Mouse (Mus musculus) embryonic facial prominence, embryonic 10.5 days (tissue): ENCODE results near the gene Ccdc40. TPM values are rescaled to one million over a fixed set of nuclear protein-coding genes. Genes with fewer than 3 reads are reported as not detected.
A peak's percentile ranks its signal among the peaks of the same experiment; 100 is the strongest.

Experiments used
- DNase-seq: peaks from one replicate; pipeline ENCODE4 v3.0.0-alpha.2; 2017; ENCODE audit warnings: low spot score
- H3K27ac ChIP-seq: fragments of 300-500 bp; sonication (generic); replicated peaks from 2 replicates; pipeline ENCODE4 v1.5.1; 2016; ENCODE audit warnings: mild to moderate bottlenecking
- H3K27me3 ChIP-seq: fragments of 300-500 bp; sonication (generic); replicated peaks from 2 replicates; pipeline ENCODE4 v1.6.1; 2016; ENCODE audit warnings: low read depth, mild to moderate bottlenecking; ENCODE audit not compliant: poor library complexity, severe bottlenecking
- H3K36me3 ChIP-seq: fragments of 300-500 bp; sonication (generic); replicated peaks from 2 replicates; pipeline ENCODE4 v1.6.1; 2016; ENCODE audit warnings: mild to moderate bottlenecking, moderate library complexity
- H3K4me1 ChIP-seq: fragments of 300-500 bp; sonication (generic); 2 replicates; pipeline ENCODE4 v1.6.1; 2016
- H3K4me3 ChIP-seq: fragments of 300-500 bp; sonication (generic); 2 replicates; pipeline ENCODE4 v1.5.1; 2016; ENCODE audit warnings: mild to moderate bottlenecking, moderate library complexity
- H3K9me3 ChIP-seq: fragments of 300-500 bp; sonication (generic); 2 replicates; pipeline ENCODE4 v1.6.1; 2016; ENCODE audit warnings: mild to moderate bottlenecking
- WGBS: fragments of 180-500 bp; shearing (Covaris S2); methylation state at CpG from one replicate; pipeline ENCODE4 v1.1.7; 2016; 5-methylcytosine and 5-hydroxymethylcytosine counted together
- polyA plus RNA-seq: library from polyadenylated mRNA; unstranded; fragments of >200 nt; fragmentation: Nextera tagmentation; extraction: Ambion mirVana; gene quantifications from 2 replicates; pipeline ENCODE4 v1.2.1, GENCODE M21; 2016

Ccdc40 gene
- polyA plus RNA-seq, 1 experiment from 2014 or later, result 16.4 TPM

- Histone ChIP-seq H3K9me3 (no peaks in the 10 kb centered on the region), H3K27ac (peak overlapping the region; percentile 37), H3K4me3 (no peak overlapping the region), H3K4me1 (peaks cover 67% of the 10 kb centered on the region), H3K36me3 (peaks cover 52% of the 10 kb centered on the region), H3K27me3 (no peaks in the 10 kb centered on the region)
- DNase-seq, result no peak
- 63% methylated on average over 32 of the region's 32 CpGs for WGBS
Measured at GRCm38 (mm10) chr11:119210321-119211100, 17.9 kb upstream of the Ccdc40 start.

DNA sequence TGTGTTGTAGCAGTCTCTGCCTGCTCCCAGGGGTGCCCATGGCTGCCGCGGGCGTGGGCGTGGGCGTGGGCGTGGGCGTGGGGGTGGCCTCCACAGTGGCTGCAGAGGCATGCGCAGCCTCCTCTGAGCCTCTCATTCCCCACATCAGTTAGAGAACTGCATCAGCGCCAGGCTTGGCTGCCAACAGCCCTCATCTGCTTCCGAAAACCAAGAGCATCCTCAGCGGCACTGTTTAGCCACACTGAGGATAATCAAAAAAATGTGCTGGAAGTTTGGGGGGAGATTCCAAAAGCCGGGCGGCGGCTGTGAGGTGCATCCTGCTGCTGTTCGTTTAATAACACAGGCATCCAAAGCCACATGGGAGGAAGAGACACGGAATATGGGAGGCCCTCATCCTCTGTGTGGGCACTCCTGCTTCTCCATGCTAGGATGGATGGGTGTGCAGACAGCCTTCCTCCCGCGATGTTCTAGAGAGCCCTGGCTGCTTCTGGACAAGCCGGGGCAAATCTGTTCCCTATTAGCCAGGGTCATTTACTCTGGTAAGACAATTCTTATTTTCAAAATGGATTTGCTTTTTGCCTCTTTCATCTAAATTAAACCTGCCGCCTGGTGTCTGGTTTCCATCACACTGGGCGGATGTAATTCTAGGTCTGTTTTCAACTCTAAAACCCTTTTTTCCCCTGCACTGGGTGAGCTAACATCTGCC, 16.6 kb upstream of the Ccdc40 start:
- DNase-seq, result peak; percentile 81
- H3K4me3 ChIP-seq, result no peak overlapping the region
- H3K4me1 ChIP-seq, result peaks cover 79% of the 10 kb centered on the region
- peaks cover 46% of the 10 kb centered on the region for H3K36me3 ChIP-seq
- H3K9me3 ChIP-seq, result no peaks in the 10 kb centered on the region
- peak overlapping the region; percentile 8 for H3K27ac ChIP-seq
- 59% methylated on average over 21 of the region's 21 CpGs for WGBS
- no peaks in the 10 kb centered on the region for H3K27me3 ChIP-seq

DNA sequence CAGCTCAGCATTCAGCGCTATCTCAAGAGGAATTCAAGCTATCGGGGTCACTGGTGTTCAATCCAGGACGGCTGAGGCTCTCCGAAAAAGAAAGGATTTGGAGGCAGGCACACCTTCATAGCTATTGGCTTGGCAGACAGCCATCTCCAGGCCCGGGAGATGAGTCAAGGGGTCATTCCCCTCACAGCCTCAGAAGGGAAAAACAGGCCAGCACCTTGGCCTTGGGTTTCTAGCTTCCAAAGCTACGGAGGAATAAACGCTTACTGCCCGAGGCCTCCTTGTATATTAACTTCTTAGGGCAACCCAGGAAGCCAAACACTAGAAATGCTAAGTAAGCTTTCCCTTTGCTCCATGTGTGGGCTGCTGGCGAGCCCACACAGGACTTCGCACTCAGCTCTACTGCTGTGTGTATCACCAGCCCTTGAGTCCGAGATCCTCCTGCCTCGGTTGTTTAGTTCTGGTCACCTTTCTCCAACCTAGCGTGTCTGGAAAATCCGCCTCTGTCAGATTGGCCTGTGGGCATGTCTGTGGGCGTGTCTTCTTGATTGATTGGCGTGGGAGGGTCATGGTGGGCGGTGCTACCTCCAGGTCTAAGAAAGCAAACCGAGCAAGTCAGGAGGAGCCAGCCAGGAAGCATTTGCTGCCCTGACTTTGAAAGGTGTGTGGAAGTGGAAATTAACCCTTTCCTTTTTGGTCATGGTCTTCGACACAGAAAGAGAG, 15.0 kb upstream of the Ccdc40 start:
- WGBS, result 61% methylated on average over 19 of the region's 19 CpGs
- Histone ChIP-seq H3K27ac (0 out of 2 replicates have a peak overlapping the region, but pooled peaks have one; percentile 24), H3K4me3 (no peak overlapping the region), H3K27me3 (no peaks in the 10 kb centered on the region), H3K36me3 (peaks cover 42% of the 10 kb centered on the region), H3K4me1 (peaks cover 91% of the 10 kb centered on the region), H3K9me3 (no peaks in the 10 kb centered on the region)
- no peak for DNase-seq

GRCm38 (mm10) chr11:119215038-119215904, 13.1 kb upstream of the Ccdc40 start:
- H3K4me1 ChIP-seq, result peaks cover 95% of the 10 kb centered on the region
- WGBS, result 20% methylated on average over 18 of the region's 18 CpGs
- peak overlapping the region; percentile 85 for H3K27ac ChIP-seq
- H3K27me3 ChIP-seq, result no peaks in the 10 kb centered on the region
- H3K9me3 ChIP-seq, result no peaks in the 10 kb centered on the region
- peak; percentile 66 for DNase-seq
- H3K4me3 ChIP-seq, result peak overlapping the region; percentile 41
- peaks cover 26% of the 10 kb centered on the region for H3K36me3 ChIP-seq

DNA sequence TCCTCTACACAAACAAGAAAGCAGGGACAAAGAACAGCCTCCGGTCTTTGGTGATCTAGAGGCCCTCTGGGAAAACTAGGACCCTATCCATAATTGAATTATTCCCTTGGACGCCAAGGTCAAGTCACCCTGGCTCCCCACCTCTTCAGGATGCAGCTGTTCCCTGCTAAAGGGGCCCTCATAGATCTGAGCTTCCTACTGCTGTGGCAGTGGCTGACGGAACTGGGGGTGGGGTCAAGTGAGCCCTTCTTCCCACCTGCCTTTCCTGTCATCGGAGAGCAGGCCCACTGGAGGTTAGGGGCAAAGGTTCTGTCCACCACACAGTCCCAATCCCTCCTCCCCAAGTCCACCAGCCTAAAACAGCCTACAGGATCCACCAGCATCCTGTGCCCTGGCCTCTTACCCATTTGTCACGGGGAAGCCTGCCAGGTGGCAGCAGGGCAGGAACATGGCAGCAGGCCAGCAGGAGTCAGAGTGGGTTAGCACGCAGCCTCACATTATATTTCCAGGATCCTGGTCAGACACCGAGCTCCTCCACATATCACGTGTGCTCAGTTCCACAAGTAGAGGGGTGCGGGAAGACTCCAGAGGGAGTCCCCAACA, 12.4 kb upstream of the Ccdc40 start:
- 58% methylated on average over 9 of the region's 9 CpGs for WGBS
- Histone ChIP-seq H3K36me3 (peaks cover 24% of the 10 kb centered on the region), H3K9me3 (no peaks in the 10 kb centered on the region), H3K4me3 (peak overlapping the region; percentile 41), H3K27ac (peak overlapping the region; percentile 85), H3K4me1 (peaks cover 95% of the 10 kb centered on the region), H3K27me3 (no peaks in the 10 kb centered on the region)
- DNase-seq, result no peak

- Histone ChIP-seq H3K36me3 (peaks cover 34% of the 10 kb centered on the region), H3K27ac (no peak overlapping the region), H3K27me3 (no peaks in the 10 kb centered on the region), H3K4me1 (peaks cover 96% of the 10 kb centered on the region), H3K9me3 (no peaks in the 10 kb centered on the region), H3K4me3 (no peak overlapping the region)
- no peak for DNase-seq
- 88% methylated on average over 6 of the region's 6 CpGs for WGBS
Measured at GRCm38 (mm10) chr11:119217861-119218260, 10.5 kb upstream of the Ccdc40 start.

DNA sequence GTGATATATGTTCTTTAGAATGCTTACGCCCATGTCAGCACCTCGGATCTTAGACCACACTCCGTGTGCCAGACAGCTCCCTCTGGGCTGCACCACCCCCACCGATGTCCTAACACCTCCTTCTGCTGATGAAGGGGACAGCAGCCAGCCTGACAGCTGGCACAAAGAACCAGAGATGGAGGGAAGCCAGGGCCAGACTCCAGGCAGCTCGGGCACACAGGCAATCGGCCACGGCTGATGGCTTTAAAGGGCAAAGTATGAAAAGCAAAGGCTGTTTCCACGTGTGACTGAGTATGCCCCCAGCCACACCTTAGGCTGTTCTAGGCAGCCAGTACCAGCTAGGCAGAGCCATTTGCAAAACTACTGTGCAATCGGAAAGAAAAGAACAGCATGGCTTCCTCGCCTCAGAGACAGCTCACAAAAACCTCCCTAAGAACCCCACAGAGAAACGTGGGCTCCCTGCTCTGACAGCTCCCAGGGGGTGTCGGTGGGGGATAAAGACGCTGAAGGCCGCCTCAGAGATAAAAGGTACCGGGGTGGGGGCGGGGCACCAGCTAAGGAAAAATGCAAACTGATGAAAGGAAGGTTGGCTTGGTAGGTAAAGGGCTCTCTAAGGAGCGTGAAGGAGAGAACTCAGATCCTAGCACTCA, 8.4 kb upstream of the Ccdc40 start:
- Histone ChIP-seq H3K27ac (peak overlapping the region; percentile 7), H3K27me3 (no peaks in the 10 kb centered on the region), H3K36me3 (peaks cover 33% of the 10 kb centered on the region), H3K9me3 (no peaks in the 10 kb centered on the region), H3K4me1 (peaks cover 91% of the 10 kb centered on the region), H3K4me3 (no peak overlapping the region)
- 19% methylated on average over 17 of the region's 17 CpGs for WGBS
- no peak for DNase-seq

- no peaks in the 10 kb centered on the region for H3K9me3 ChIP-seq
Measured at GRCm38 (mm10) chr11:119221812-119222510, 6.4 kb upstream of the Ccdc40 start.

DNA sequence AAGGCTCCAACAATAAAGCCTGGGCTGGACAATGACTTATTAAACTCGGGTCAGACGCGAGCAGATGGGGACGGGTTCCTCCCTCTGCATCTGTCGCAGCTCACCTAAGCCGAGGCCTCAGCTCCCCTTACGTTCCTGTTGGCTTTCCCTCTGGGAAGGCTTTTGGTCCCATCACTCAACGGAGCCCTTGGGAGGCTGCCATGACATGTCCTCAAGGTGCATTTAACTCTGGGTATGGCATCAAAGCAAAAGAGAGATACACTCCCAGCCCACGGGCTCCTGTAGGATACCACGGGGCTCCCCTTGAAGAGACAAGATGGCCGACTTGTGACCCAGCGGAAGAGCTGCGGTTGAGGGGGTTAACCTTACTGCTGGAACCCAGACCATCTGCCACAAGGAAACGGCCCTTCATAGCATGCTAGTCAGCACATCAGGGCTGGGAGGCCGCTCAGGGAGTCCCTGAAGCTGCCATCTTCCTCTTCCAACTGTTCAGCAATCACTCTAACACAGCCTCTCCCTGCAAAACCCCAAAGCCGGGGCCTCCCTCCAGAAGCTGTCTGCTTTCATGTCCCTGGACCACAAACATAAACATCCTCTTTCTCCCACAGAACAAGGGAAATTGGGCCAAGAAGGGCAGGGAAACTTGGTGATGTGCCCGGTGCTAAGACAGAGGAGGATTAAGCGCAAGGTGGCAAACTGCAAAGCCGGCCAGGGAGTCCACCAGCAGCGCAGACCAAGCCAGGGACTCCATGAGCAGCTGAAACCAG, 5.1 kb upstream of the Ccdc40 start:
- Histone ChIP-seq H3K4me3 (no peak overlapping the region), H3K9me3 (no peaks in the 10 kb centered on the region), H3K27me3 (no peaks in the 10 kb centered on the region), H3K27ac (peak overlapping the region; percentile 7; the same call in 1 of the 2 replicates), H3K4me1 (peaks cover 91% of the 10 kb centered on the region), H3K36me3 (peaks cover 31% of the 10 kb centered on the region)
- DNase-seq, result no peak
- WGBS, result 90% methylated on average over 20 of the region's 20 CpGs

More at GRCm38 (mm10) chr11:119221812-119222510, 6.4 kb upstream of the Ccdc40 start:
- Histone ChIP-seq H3K36me3 (peaks cover 43% of the 10 kb centered on the region), H3K27ac (peak overlapping the region; percentile 31; the same call in 1 of the 2 replicates), H3K27me3 (no peaks in the 10 kb centered on the region), H3K4me1 (peaks cover 90% of the 10 kb centered on the region), H3K4me3 (no peak overlapping the region)
- whole genome bisulfite sequencing, result 43% methylated on average over 10 of the region's 11 CpGs
- peak; percentile 47 for DNase-seq

DNA sequence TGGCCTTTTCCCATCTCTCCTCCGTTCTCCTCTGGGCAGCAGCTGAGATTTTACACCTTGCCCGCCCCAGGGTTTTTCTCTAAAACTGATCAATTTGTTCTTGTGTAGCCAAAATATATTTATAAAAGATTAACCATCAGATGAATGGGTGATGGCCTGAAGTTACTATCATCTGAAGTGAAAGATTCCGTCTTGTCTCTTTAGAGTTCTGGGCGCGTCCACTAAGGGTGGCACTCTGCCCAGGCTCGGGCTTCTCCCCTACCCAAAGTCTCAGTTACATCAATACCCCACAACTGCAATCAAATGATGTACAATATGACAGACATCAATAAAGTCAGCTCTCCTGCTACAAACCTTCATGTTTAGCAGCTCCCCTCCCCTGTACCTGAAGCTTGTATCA, 3.4 kb upstream of the Ccdc40 start:
- Histone ChIP-seq H3K4me1 (peaks cover 93% of the 10 kb centered on the region), H3K27me3 (no peaks in the 10 kb centered on the region), H3K4me3 (no peak overlapping the region), H3K36me3 (peaks cover 27% of the 10 kb centered on the region), H3K27ac (no peak overlapping the region), H3K9me3 (no peaks in the 10 kb centered on the region)
- no peak for DNase-seq
- 93% methylated on average over 6 of the region's 6 CpGs for WGBS
